Mouse (Mus musculus) spleen, adult 2 months (tissue): ENCODE measurements at regions not wholly inside any gene's neighbourhood (a gene's known extent, or its start where the extent isn't known, plus 50 kb on each side); places are given as distances from the start of the nearest gene placed in this dataset.

Experiments
- DNase-seq, 2 experiments: peaks; one replicate each; pipeline versions ENCODE4 v3.0.0 to v3.0.0-alpha.2; 2012 to 2021; ENCODE audit warnings: low spot score in 2 of 2, low read depth in 1 of 2
- H3K27ac ChIP-seq: fragments of 200-500 bp; 2 replicates; pipeline ENCODE4 v1.5.1; 2012; ENCODE audit warnings: low read length, inconsistent platforms; ENCODE audit not compliant: insufficient read depth
- H3K27me3 ChIP-seq: fragments of 200-500 bp; 2 replicates; pipeline ENCODE4 v1.6.1; 2012; ENCODE audit warnings: mild to moderate bottlenecking, moderate library complexity, low read length, inconsistent platforms; ENCODE audit not compliant: control insufficient read depth, insufficient read depth
- H3K36me3 ChIP-seq: fragments of 200-500 bp; 2 replicates; pipeline ENCODE4 v1.6.1; 2012; ENCODE audit warnings: mild to moderate bottlenecking, low read length, inconsistent platforms; ENCODE audit not compliant: control insufficient read depth, insufficient read depth
- H3K4me1 ChIP-seq: fragments of 200-500 bp; 2 replicates; pipeline ENCODE4 v1.6.1; 2011; ENCODE audit warnings: inconsistent platforms; ENCODE audit not compliant: control insufficient read depth, insufficient read depth, insufficient read length
- H3K4me3 ChIP-seq: fragments of 200-500 bp; 2 replicates; pipeline ENCODE4 v1.5.1; 2011; ENCODE audit warnings: mild to moderate bottlenecking, inconsistent platforms; ENCODE audit not compliant: insufficient read depth, insufficient read length; ENCODE audit errors: extremely low read depth
- CTCF ChIP-seq: fragments of 200-500 bp; IDR thresholded peaks from 2 replicates; pipeline ENCODE4 v1.5.1; 2011; ENCODE audit warnings: mild to moderate bottlenecking, inconsistent platforms; ENCODE audit not compliant: insufficient read depth, insufficient read length, insufficient replicate concordance; ENCODE audit errors: extremely low read depth
- POLR2A ChIP-seq: fragments of 200-500 bp; IDR thresholded peaks from 2 replicates; pipeline ENCODE4 v1.6.1; 2011; ENCODE audit warnings: low read depth, low read length, inconsistent platforms
- WGBS: fragments of 180-500 bp; shearing (Covaris S2); methylation state at CpG from one replicate; pipeline ENCODE4 v1.1.7; 2018; 5-methylcytosine and 5-hydroxymethylcytosine counted together

DNA sequence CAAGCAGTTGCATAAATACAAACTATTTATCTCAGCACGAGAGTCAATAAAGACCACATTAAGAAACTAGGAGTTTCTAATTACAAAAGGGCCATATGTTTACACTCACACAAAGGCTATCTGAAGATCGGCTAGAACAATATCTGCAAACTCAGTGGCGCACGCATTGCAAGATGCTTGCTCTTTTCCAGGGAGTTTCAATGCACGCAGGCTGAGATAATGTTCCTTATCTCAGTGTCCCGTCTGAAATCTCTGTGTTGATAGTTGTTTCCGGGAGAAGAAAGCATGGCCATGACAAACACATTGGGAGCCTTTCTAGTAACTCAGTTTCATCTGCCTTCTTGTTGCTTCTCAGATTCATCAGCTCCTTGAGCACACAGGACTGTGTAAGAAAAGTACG lies 192.6 kb upstream of the Daam1 start:
- Histone ChIP-seq H3K27ac (no peak overlapping the region), H3K4me3 (no peak overlapping the region), H3K36me3 (no peaks in the 10 kb centered on the region), H3K27me3 (no peaks in the 10 kb centered on the region), H3K4me1 (no peaks in the 10 kb centered on the region)
- DNase-seq: no peak
- TF ChIP-seq CTCF (no peak), POLR2A (no peak)
- 81% methylated on average over 8 of the region's 8 CpGs for WGBS

DNA sequence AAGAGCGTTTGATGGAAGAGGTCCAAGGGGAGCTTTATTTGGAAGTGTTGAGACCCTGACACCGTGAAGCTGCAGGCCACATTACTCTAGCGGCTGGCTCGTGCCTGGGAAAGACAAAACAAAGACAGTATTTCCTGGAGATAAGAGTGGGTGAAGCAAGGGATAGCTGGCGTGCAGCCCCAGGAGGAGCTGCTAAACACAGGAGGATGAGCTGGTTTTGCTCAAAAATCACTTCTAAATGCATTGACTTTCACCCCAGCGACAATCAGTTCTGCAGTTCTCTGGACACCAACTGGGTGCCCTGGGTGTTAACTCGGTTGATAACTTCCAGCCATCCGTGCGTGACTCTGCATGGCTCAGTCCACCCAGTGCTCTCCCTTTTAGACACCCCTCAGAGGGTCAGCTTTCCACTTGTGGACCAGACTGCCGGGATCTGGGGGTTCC lies 190.8 kb upstream of the Daam1 start:
- WGBS: 70% methylated on average over 10 of the region's 10 CpGs
- Histone ChIP-seq H3K27ac (no peak overlapping the region), H3K36me3 (no peaks in the 10 kb centered on the region), H3K4me1 (no peaks in the 10 kb centered on the region), H3K27me3 (no peaks in the 10 kb centered on the region), H3K4me3 (no peak overlapping the region)
- no peak for TF ChIP-seq POLR2A
- no peak for TF ChIP-seq CTCF
- DNase-seq: no peak

DNA sequence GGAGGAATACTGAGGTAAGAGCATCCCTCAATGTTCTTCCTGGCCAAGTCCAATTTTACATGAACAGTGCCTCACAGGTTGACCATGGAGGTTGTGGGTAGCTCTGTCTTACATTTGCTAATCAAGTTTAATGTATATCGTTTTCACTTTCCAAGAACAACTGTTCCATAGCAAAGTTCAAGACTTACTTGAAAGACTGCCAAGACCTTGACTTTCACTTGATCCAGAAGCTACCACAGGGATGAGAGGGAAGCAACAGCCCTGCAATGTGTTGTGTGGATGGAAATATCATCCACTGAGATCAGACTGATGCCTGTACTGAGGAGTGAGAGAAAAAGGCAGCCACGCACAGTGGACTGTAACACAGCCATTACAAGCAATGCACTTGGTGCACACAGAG lies 189.4 kb upstream of the Daam1 start:
- Histone ChIP-seq H3K36me3 (no peaks in the 10 kb centered on the region), H3K27me3 (no peaks in the 10 kb centered on the region), H3K4me3 (no peak overlapping the region), H3K4me1 (no peaks in the 10 kb centered on the region), H3K27ac (no peak overlapping the region)
- no peak for TF ChIP-seq CTCF
- no peak for TF ChIP-seq POLR2A
- no peak for DNase-seq
- WGBS: 86% methylated on average over 2 of the region's 2 CpGs

DNA sequence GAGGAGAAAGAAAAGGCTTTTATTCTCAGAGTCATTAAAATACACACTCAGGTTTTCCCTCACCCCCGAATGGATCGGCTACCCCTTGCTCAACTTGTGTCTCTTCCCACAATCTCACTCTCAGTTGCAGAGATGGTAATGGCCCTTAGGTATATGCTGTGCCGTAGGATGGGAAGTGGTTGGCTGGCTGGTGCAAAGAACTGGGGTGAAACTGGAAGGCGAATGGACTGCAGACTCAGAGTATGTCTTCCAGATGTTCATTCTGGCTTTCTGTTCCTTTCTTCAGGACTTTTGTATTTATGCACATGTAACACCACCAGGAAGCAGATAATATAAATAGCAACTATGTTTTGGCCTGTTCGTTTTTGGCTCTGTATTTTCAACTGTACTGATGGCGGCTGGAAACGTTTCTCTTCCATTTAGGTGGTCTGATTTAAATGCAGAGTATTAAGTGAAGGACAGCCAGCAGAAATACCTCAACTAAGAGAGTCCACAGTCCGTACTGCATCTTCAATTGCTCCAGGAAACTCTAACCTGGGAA lies 188.0 kb upstream of the Daam1 start:
- TF ChIP-seq CTCF (no peak), POLR2A (no peak)
- H3K4me1 ChIP-seq: no peaks in the 10 kb centered on the region
- no peaks in the 10 kb centered on the region for H3K36me3 ChIP-seq
- no peaks in the 10 kb centered on the region for H3K27me3 ChIP-seq
- WGBS: 78% methylated on average over 8 of the region's 8 CpGs
- no peak for DNase-seq
- no peak overlapping the region for H3K4me3 ChIP-seq
- no peak overlapping the region for H3K27ac ChIP-seq

DNA sequence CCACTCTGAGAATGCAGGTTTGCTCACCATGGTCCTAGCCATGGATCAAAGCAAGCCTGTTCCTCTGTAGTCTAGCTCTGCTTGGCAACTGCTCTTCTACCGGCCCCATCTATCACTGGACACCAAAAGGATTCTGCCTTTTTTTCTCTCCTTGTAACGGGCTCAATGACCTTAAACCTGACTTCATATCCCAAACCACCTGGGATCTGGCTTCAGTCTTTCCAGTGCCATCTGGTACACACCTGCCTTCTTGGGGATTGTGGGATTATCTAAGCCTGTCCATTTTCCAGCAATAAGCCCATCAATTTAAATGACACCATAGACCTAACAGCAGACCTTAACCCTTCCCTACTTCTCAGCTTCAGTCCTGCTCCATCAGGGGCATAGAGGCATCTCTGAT lies 179.6 kb upstream of the Daam1 start:
- H3K36me3 ChIP-seq: no peaks in the 10 kb centered on the region
- H3K4me1 ChIP-seq: no peaks in the 10 kb centered on the region
- no peak overlapping the region for H3K4me3 ChIP-seq
- no peaks in the 10 kb centered on the region for H3K27me3 ChIP-seq
- TF ChIP-seq CTCF: no peak
- no peak for TF ChIP-seq POLR2A
- no peak overlapping the region for H3K27ac ChIP-seq
- no peak for DNase-seq
- 83% methylated on average over 2 of the region's 2 CpGs for WGBS

DNA sequence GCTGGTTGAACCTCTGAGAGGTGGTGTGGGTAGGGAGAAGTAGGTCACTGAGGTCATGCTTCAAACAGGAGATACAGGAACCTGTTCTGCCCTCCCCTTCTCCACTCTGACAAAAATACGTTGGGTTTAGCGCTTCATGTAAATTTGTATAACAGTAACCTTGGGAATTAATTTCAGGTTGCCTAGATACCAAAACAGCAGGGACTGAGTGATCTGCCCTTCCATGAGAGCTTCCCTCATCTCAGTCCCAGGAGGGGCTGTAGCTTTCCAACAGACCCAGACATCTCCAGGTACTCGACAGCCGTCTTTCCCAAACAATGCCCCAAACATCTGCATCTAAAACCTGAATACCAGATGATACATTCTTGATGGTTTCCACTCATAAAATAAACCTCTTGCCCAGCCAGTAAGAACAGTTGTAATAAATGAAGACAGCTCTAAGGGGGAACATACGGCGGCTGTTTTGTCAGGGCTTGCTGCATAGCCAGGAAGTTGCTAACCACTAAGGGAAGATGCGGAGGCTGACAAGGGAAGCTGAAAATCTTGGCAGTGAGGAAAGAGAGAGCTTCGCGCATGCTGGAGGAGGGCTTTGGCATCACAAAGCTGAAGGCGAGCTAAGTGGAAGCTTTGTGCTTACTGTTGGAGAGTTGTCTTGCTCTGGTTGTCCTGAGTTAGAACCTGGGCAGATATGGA lies 137.4 kb upstream of the Daam1 start:
- WGBS: 17% methylated on average over 10 of the region's 10 CpGs
- no peak for TF ChIP-seq POLR2A
- Histone ChIP-seq H3K4me3 (no peak overlapping the region), H3K27ac (no peak overlapping the region), H3K27me3 (no peaks in the 10 kb centered on the region), H3K4me1 (no peaks in the 10 kb centered on the region), H3K36me3 (no peaks in the 10 kb centered on the region)
- no peak for DNase-seq

DNA sequence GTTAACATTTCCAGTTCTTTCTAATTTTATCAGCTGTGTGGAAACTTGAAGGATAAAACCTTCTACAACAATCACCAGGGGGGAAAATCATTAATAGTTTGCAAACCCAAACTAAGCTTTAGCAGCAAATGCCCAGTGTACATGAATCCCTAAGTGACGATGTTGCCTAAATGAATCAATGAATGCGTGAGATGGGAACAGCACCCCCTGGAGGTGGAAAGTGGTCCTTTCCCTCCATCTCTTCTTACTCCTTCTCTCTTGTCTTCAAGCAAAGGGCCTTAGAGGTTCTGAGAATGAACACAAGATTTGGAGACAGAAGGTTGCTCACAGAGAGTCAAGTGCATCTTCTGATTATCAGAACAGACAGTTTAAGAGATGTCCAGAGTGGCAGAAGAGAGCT lies 129.1 kb upstream of the Daam1 start:
- DNase-seq: no peak
- TF ChIP-seq POLR2A: no peak
- TF ChIP-seq CTCF: no peak
- WGBS: 91% methylated on average over 2 of the region's 2 CpGs
- Histone ChIP-seq H3K4me1 (no peaks in the 10 kb centered on the region), H3K36me3 (no peaks in the 10 kb centered on the region), H3K27ac (no peak overlapping the region), H3K4me3 (no peak overlapping the region), H3K27me3 (no peaks in the 10 kb centered on the region)
